Mouse (Mus musculus) liver, adult 2 months (tissue): ENCODE measurements around the gene Pear1.

Experiments used
- CTCF ChIP-seq: fragments of 200-500 bp; IDR thresholded peaks from 2 replicates; pipeline ENCODE4 v1.5.1; 2011; ENCODE audit warnings: low read depth, low read length, control low read depth
- POLR2A ChIP-seq: fragments of 200-500 bp; IDR thresholded peaks from 2 replicates; pipeline ENCODE4 v1.6.1; 2011; ENCODE audit warnings: low read length, control low read depth; ENCODE audit not compliant: insufficient read depth; ENCODE audit errors: extremely low read depth

GRCm38 (mm10) chr3:87840858-87841257, 16.8 kb upstream of the Pear1 start:
- TF ChIP-seq POLR2A, result no peak
- no peak for TF ChIP-seq CTCF
